Mouse (Mus musculus): Measurements from ENCODE around the gene Aacs.

- TF ChIP-seq CTCF (conservative IDR thresholded peaks at IDR 0.05 in 1 of 2, IDR thresholded peaks at IDR 0.05 in 1 of 2; ENCODE audit: low read depth in 2 of 2, low read length in 2 of 2) (no peak), UBTF (IDR thresholded peaks at IDR 0.05; ENCODE audit: low read depth, low read length) (no peak), POLR2AphosphoS2 (IDR thresholded peaks at IDR 0.05; ENCODE audit: low read depth, low read length) (no peak), KAT2A (IDR thresholded peaks at IDR 0.05; ENCODE audit: insufficient replicate concordance, low read length) (no peak), MYC (IDR thresholded peaks at IDR 0.05; ENCODE audit: low read depth, low read length) (no peak), ZC3H11A (IDR thresholded peaks at IDR 0.05; ENCODE audit: low read depth, low read length) (no peak)
Measured at GRCm38 (mm10) chr5:125546293-125546692, 70.7 kb downstream of the Aacs start.
